Mouse (Mus musculus): ENCODE measurements around the gene Gm17332. TPM values are rescaled to one million over a fixed set of nuclear protein-coding genes. Genes with fewer than 3 reads are reported as not detected.
"Not testable (repeated sequence)": the region's sequence is repeated elsewhere in the genome, so short reads cannot be mapped to it uniquely, and the experiment has no call there.

Gm17332 gene
- total RNA-seq (2015) (not detected in 2 replicates), total RNA-seq (2017) (not detected in 2 replicates)

DNA sequence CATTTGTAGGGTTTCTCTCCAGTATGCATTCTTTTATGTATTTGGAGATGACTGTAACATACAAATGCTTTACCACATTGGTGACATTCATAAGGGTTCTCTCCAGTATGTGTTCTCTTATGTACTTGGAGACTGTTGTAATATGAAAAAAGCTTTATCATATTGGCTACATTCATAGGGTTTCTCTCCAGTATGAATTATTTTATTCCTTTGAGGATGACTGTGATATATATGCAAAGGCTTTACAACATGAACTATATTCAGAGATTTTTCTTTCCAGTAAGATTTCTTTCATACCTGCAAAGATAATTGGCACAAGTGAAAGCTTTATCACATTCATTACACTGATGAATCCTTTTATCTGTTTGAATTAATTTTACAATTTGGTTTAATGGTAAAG is at the start of gene Gm17332:
Gene Gm17332 (minus strand): TSS at position 101 of the 400 bp plus-strand sequence.
- ATAC-seq (ENCODE audit: poor library complexity, severe bottlenecking) = no peak

DNA sequence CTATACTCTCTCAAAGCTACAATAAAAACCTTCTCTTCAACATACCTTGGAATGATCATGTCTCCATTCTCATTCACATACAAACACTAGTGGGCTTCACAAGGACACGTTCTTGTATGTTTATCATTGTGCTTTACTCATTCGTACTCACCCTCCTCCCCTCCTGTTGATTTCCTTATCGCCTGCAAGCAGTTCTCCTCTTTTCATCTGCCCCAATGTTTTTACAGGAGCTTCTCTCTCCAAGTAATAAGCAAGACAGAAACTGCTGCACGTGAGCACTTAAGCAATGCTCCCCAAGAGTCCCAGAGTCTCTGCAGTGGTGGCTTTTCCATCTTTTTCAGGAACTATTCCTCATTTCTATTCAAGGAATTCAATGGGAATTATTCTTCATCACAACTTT is 47.7 kb upstream of the Gm17332 start:
- no peak for ATAC-seq (ENCODE audit: poor library complexity, severe bottlenecking)

DNA sequence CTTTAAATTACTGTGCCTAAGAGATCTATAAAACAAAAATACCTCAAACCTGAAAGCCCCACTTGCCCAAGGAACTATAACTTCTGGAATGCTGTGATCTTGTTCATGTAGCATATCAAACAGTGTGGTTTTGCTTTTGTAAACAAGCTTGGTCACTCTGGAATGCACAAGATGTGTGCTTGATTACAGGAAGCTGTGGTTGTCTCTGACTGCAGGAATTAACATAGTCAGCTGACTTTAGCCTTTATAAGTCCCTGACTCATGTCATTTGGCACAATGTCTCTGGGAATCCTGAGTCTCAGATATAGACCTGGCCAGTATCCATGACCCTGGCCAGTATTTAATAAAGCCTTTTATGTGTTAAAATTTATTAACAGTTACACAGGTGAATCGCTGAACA is 43.1 kb upstream of the Gm17332 start:
- no peak for ATAC-seq (ENCODE audit: poor library complexity, severe bottlenecking)

DNA sequence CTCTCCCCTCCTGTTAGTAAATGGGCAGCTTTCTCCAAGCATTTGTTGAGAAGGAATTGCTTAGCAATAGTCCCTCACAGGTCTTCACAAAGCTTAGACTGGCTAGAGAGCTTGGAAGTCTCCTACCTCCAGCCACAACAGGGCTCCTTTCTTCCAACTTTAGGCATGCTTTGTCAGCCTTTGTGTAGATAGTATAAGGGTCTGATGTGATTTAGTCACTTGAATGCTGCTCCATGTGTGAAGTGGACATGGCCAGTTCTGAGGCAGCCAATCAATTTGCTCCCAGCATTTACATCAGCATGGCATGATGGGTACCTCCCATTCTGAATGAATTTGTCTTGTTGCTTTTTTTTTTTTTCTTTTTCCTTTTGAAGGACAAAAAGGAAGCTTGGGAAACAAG is 35.7 kb upstream of the Gm17332 start:
- no peak for ATAC-seq (ENCODE audit: poor library complexity, severe bottlenecking)

DNA sequence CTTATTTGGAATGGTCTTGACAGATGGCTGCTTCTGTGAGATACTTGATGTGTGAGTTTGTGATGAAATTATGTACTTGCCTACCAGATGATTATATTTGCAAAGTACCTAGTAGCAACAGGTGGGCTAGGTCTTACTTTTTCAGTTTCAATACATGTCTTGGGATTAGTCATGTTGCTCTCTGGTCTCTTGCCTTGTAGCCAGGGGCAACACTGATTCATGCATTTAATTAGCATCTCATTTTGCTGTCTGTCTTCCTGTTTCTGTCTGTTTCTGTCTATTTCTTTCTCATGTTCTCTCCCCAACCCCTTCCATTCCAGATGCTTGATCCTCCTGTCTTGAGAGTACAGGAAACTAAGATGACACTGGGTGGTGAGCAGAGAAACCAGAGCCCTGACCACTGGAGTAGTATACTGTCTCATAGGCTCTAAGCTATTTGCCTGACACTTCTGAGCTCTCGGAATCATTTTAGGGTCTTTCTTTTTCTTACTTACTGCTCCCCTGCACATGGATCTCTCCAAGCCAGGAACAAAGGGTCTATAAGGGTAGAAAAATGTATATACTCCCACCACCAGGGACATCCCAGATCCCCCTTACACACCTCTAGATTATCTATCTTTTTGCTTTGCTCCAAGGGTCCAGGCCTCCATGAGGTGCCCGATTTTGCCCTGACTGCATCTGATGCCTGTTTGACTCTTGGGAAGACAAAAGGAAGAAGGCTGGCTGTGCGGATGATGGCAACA is 13.5 kb upstream of the Gm17332 start:
- no peak for ATAC-seq (ENCODE audit: poor library complexity, severe bottlenecking)

DNA sequence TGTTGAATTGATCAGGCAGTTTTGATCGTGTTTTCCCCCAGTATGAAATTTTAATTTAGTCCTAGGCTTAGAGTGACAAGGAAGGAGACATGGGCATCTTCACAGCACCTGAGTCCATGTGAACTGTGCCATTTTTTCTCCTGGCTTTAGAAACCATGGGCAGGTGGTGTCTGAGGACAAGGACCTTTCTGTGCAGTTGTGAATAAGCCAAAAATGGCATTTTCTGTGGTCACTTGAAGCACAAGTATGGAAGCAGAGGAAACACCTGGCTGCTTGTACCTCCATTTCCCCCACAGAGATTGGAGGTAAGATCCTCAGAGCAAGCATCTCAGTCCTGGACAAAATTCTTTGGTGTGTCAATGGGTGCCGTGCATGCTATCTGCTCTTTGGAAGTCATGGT is 12.5 kb upstream of the Gm17332 start:
- no peak for ATAC-seq (ENCODE audit: poor library complexity, severe bottlenecking)

DNA sequence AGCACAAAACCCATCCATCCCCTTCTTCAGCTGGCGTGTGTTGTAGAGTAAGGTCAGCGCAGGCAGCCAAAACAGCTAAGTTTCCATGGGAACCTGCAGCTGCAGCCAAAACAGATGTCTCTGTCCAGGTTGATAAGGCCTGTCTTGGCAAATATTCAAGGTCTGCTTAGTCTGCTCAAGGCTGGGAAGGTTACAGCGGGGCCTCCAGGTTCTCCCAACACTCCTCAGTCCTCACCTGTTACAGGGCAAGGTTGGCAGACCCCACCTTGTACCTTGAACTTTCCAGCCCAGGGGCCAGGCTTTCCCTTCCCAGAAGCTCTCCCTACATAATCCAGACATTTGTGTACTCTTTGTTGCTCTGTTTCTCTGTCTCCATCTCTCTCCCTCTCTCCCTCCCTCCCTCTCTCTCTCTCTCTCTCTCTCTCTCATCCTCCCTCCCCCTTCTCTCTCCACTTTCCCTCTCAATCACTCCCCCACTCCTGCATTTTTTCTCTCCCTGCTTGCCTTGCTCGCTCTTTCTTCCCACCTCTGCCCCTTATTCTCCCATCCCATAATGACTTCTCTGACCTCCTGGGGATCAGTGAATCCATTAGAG is 12.1 kb downstream of the Gm17332 start:
- ATAC-seq (ENCODE audit: poor library complexity, severe bottlenecking) = no peak

DNA sequence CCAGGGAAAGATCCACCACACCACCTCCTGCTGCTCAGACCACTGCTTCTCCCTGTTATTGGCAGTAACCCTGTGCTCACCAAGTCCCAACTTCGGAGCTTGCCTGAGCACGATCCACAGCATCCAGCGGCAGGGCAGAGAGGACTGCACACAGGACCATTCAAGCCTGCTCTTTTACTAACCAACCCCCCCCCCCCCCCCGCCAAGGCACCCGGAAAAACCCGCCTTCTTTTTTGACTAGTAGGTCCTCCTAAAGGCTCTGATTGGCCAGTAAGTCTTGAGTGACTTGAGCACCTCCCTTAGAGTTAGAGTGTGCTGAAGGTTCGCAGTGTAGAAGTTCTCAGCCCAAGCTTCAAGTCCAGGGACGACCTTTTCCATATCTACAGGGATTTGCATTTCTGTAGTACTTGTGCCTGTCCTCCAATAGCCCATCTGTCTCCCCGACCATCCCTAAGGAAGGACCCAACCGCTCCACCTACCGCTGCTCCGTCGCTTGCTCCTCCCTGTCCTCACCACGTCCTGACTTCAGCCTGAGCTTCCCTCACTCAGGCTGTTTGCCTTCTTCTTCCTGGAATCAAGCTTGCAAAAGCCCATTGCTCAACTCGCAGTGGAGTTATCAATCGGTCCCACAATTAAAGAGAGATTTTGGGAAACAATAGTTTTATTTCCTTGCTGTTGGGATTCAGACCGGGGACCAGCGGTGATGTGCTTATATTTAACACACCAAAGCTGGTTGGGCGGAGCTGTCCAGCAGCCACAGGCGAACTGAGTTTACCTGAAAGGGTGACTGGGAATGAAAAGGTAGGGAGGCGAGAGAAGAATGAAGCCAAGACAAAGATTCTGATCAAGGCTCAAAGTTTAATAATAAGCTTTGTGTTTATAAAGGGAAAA is 12.9 kb downstream of the Gm17332 start:
- peak; percentile 30; the same call in 1 of the 2 replicates for ATAC-seq (ENCODE audit: poor library complexity, severe bottlenecking)

DNA sequence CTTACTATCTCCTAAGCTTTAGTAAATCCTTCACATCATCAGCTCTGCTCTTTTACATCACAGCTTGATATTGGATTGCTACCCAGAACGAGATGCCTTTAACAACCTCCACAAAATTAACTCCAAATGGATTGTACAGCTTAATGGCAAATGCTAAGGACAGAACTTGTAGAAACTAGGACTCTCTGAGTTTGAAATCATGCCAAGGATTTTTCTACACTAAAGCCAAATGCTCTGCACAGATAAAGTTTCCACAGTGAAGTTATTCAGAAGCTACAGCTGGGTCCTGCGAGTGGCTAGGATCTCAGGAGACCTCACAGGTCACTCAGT is 13.5 kb downstream of the Gm17332 start:
- no peak for ATAC-seq (ENCODE audit: poor library complexity, severe bottlenecking)

DNA sequence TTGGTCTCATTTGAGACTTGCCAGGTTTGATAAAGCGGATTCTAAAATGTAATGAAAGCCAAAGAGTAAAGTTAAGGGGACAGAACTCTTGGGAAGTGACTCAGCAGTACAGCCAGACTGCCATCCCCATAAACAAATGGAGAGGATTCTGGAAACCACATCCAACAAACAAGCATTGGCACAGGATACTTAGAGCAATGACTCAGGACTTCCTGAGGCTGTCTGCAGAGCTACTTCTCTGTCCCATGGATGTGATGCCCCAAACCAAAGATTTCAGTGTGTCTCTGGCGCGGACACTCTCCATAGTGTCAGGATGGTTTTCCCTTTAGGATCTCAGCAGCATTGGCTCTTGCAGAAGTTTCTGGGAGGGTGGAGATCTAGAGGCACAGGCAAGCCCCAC is 25.2 kb downstream of the Gm17332 start:
- ATAC-seq (ENCODE audit: poor library complexity, severe bottlenecking) = no peak

DNA sequence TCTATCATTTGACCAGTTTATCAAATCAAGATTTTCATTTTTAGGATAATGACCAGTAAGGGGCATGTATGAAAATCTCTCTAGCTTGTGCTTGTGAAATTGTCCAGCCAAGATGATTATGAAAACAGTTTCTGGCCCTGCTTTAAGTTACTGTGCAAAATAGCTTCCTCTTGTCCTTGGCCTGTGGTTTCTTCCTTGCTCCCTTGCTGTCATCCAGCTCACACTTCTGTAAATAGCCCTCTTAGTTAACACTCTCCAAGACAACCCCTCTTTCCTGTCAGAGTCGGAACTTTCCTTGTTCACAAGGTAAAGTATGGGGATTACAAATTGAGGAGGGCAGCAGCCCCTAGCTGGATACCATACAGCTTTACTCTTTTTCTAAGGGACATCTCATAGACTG is 43.9 kb downstream of the Gm17332 start:
- peak; percentile 67 for ATAC-seq (ENCODE audit: poor library complexity, severe bottlenecking)

DNA sequence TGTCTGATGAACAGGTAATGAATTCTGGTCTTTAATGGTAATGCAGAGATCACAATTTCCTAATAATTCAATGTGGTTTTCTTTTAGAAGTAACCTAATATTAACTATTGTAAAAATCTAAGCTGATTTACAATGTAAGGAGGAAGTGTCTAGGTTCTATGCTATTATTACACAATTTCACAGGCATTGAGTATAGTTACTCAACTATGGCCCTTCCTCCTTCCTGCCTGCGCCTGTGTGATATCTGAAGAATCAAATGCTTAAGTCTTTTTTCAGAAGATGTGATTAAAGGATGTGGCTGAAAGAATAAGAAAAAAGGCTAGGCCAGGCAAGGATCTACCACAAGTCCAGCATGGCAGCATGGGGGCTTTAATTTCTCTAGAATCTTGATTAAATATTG is 47.4 kb downstream of the Gm17332 start:
- ATAC-seq (ENCODE audit: poor library complexity, severe bottlenecking) = peak; percentile 87

DNA sequence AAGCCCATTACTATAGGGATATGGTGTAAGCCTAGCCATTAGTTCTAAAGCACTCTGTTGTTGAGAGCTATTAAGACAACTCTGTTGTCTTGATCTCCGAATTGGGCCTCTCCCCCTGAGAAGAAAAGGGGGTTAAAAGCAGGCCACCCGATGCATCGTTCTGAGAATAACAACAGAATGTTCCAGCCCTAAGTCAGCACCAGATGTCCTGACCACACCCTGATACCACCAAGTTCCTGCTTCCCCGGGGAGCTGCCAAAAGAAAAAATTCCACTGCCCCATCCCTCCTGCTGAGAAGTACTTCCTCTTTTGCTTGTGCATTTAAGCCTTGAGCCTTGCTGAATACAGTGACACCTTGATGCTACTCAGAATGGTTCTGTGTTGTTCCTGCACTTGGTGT is 48.5 kb downstream of the Gm17332 start:
- not testable (repeated sequence) for ATAC-seq (ENCODE audit: poor library complexity, severe bottlenecking)

Other genes with a start within 250 kb of the Gm17332 start
- 36.9 and 37.6 TPM in 2 replicates for gene Erlec1, start 228.1 kb downstream of the Gm17332 start, total RNA-seq (2015)
- gene Erlec1, start 228.1 kb downstream of the Gm17332 start, total RNA-seq (2017) = 19.6 and 29.1 TPM in 2 replicates
- 6.4 and 8.0 TPM in 2 replicates for gene Chac2, start 196.1 kb downstream of the Gm17332 start, total RNA-seq (2015)
- 22.8 and 25.3 TPM in 2 replicates for gene Chac2, start 196.1 kb downstream of the Gm17332 start, total RNA-seq (2017)
- gene Stc2, start 187.6 kb upstream of the Gm17332 start, total RNA-seq (2015) = not detected in 2 replicates
- gene Stc2, start 187.6 kb upstream of the Gm17332 start, total RNA-seq (2017) = 0.04 and 0.07 TPM in 2 replicates

Measured in megakaryocyte, adult 5-6 weeks (primary cell).